Mouse (Mus musculus) kidney, adult 2 months (tissue): ENCODE results near the gene Fbxo41. TPM values are rescaled to one million over a fixed set of nuclear protein-coding genes. Genes with fewer than 3 reads are reported as not detected.

Source experiments
- DNase-seq: peaks from one replicate; pipeline ENCODE4 v3.0.0; 2021
- H3K27ac ChIP-seq: fragments of 200-500 bp; 2 replicates; pipeline ENCODE4 v1.5.1; 2012; ENCODE audit warnings: low read depth, low read length, control low read depth, inconsistent platforms; ENCODE audit not compliant: insufficient read depth
- H3K27me3 ChIP-seq: fragments of 200-500 bp; replicated peaks from 2 replicates; pipeline ENCODE4 v1.6.1; 2012; ENCODE audit warnings: mild to moderate bottlenecking, moderate library complexity, low read length, inconsistent platforms; ENCODE audit not compliant: control insufficient read depth, insufficient read depth
- H3K36me3 ChIP-seq: fragments of 200-500 bp; 2 replicates; pipeline ENCODE4 v1.6.1; 2012; ENCODE audit warnings: mild to moderate bottlenecking, moderate library complexity, low read length, inconsistent platforms; ENCODE audit not compliant: control insufficient read depth, insufficient read depth
- H3K4me1 ChIP-seq: fragments of 200-500 bp; 2 replicates; pipeline ENCODE4 v1.6.1; 2011; ENCODE audit warnings: low read length; ENCODE audit not compliant: control insufficient read depth, insufficient read depth
- H3K4me3 ChIP-seq: fragments of 200-500 bp; 2 replicates; pipeline ENCODE4 v1.5.1; 2011; ENCODE audit warnings: mild to moderate bottlenecking, low read depth, low read length, control low read depth; ENCODE audit not compliant: insufficient read depth
- CTCF ChIP-seq: fragments of 200-500 bp; conservative IDR thresholded peaks from 2 replicates; pipeline ENCODE4 v1.5.1; 2011; ENCODE audit warnings: low read depth, mild to moderate bottlenecking, control low read depth, low read length, moderate library complexity, mixed read lengths; ENCODE audit not compliant: insufficient read depth, insufficient read length
- POLR2A ChIP-seq: fragments of 200-500 bp; IDR thresholded peaks from one replicate; pipeline ENCODE4 v1.6.1; 2011; ENCODE audit warnings: low read depth, low read length, control low read depth
- WGBS: fragments of 180-500 bp; shearing (Covaris S2); methylation state at CpG from one replicate; pipeline ENCODE4 v1.1.7; 2018; 5-methylcytosine and 5-hydroxymethylcytosine counted together
- polyA plus RNA-seq: library from polyadenylated mRNA; depleted of rRNA; stranded (reverse); fragments of >200 nt; gene quantifications from 2 replicates; pipeline ENCODE4 v1.2.3, GENCODE M21; 2012

Fbxo41 gene
- polyA plus RNA-seq, 1 experiment: 0.08 TPM

DNA sequence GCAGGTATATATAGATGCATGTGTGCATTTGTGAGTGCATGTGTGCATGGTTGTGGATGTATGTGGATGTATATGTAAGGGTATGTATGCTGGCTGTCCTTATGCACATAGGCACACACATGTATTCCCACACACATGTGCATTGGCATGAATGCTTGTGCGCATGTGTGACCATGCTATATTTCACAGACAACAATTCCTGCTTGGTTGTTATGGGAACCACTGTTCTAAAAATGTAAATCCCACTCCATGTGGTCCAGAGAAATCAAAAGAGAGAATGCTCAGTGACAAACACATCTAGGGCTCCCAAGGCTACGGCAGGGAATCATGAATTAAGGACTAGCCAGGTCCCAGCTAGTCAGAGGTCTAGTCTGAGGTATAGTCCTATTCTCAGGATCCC lies 2.1 kb upstream of the Fbxo41 start:
- H3K4me1 ChIP-seq: no peaks in the 10 kb centered on the region
- no peaks in the 10 kb centered on the region for H3K36me3 ChIP-seq
- WGBS: 86% methylated on average over 2 of the region's 2 CpGs
- DNase-seq: no peak
- no peak overlapping the region for H3K27ac ChIP-seq
- no peak for TF ChIP-seq POLR2A
- TF ChIP-seq CTCF: no peak
- no peaks in the 10 kb centered on the region for H3K27me3 ChIP-seq
- H3K4me3 ChIP-seq: no peak overlapping the region

DNA sequence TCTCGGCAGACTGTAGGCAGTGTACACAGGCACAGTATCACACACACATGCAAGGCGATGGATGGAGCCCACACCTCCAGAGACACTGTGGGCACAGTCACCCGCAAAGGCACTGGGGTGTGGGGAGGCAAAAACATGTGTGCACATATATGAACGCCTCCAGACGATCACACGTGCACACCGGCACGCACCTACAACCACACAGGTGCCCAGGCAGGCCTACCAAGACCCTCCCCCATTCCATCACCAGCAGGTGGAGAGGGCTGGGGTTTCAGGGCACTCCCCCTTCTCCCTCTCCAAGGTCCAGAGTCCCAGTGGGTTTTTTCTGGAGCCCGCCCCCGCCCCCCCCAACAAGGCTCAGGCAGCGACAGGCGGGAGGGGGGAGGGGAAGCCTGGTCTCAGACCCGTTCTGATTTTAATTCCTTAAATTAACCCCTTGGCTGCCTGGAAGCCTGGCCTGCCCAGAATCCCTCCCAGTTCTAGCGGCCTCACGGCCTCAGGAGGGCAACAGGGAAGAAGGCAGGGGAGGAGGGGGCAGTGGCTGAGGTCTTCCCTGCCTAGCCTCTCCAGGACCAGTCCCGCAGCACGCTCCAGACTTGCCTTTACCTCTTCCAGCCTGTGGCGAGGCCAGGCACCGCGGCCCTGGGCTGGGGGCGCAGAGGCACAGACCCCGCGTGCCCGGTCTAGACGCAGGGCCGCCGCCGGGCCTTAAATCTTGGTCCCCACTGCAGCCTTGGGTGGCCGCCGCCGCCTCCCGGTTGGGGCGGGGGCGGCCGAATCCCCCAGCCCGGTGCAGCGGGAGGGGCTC lies 487 bp downstream of the Fbxo41 start:
- Histone ChIP-seq H3K36me3 (no peaks in the 10 kb centered on the region), H3K27me3 (no peaks in the 10 kb centered on the region), H3K4me3 (peak overlapping the region; percentile 20; the same call in 1 of the 2 replicates), H3K27ac (no peak overlapping the region), H3K4me1 (no peaks in the 10 kb centered on the region)
- WGBS: 3% methylated on average over 34 of the region's 37 CpGs
- TF ChIP-seq CTCF: no peak
- TF ChIP-seq POLR2A: no peak
- DNase-seq: no peak

DNA sequence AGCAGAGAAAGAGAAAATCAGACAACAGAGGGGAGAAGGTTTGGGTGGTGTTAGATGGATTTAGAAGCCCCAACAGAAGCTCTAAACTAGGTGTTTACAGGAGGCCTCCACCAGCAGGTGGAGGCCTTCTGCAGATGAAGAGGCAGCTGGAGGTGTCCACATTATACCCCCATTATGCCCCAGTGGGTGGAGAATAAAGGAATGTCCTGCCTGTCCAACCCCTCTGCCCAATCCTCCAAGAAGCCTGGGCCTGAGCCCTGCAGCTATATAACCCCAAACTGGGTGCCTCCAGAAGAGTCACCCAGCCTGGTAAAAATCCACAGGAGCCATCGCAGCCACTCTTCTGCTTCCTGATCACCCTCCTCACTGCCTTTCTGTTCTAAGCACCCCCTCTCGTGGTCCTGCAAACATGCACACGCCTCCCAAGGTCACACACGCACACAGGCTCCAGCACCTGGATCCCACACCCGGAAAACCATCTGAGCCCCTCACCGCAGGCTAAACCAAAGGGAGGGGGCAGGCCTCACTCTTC lies 1.2 kb downstream of the Fbxo41 start:
- Histone ChIP-seq H3K4me3 (no peak overlapping the region), H3K4me1 (no peaks in the 10 kb centered on the region), H3K27me3 (no peaks in the 10 kb centered on the region), H3K36me3 (no peaks in the 10 kb centered on the region), H3K27ac (no peak overlapping the region)
- TF ChIP-seq POLR2A: no peak
- TF ChIP-seq CTCF: no peak
- no peak for DNase-seq
- WGBS: 20% methylated on average over 6 of the region's 6 CpGs

DNA sequence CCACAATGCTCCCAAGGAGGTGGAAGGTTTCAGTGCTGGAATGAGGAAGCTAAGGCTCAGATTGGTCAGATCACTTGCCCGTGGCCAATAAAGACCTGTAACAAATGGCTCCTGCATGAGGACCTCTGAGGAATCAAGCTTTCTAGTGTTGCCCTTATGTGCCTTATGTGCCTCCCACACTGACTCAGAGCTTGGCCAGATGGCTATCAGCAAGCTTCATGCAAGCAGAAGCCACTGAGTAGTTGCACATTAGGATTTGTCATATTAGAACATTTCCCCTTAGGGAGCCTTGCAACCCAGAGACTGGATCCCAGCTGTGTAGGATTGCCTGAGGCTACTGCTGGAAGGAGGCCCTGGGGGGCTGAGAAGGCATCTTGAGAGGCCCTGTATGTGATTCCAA lies 2.4 kb downstream of the Fbxo41 start:
- H3K4me3 ChIP-seq: no peak overlapping the region
- no peaks in the 10 kb centered on the region for H3K4me1 ChIP-seq
- WGBS: 50% methylated on average over 1 of the region's 1 CpGs
- no peaks in the 10 kb centered on the region for H3K27me3 ChIP-seq
- no peak overlapping the region for H3K27ac ChIP-seq
- DNase-seq: no peak
- H3K36me3 ChIP-seq: no peaks in the 10 kb centered on the region
- TF ChIP-seq POLR2A (no peak), CTCF (no peak)

DNA sequence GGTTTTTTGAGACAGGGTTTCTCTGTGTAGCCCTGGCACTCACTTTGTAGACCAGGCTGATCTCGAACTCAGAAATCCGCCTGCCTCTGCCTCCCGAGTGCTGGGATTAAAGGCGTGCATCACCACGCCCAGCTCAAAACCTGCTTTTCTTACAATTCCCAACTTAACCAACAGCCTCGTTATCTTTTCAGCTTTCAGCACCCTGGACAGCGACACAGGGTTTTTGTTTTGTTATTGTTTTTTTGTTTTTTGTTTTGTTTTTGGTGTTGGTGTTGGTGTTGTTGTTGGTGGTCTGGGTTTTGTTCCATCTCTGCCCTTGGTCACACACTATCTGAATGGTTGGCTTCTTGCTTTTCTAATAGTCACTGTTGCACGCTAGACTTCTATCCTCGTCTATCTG lies 4.6 kb downstream of the Fbxo41 start:
- DNase-seq: no peak
- 62% methylated on average over 9 of the region's 9 CpGs for WGBS
- no peak overlapping the region for H3K4me3 ChIP-seq
- no peaks in the 10 kb centered on the region for H3K4me1 ChIP-seq
- no peak overlapping the region for H3K27ac ChIP-seq
- TF ChIP-seq CTCF: no peak
- no peak for TF ChIP-seq POLR2A
- H3K27me3 ChIP-seq: no peaks in the 10 kb centered on the region
- no peaks in the 10 kb centered on the region for H3K36me3 ChIP-seq

DNA sequence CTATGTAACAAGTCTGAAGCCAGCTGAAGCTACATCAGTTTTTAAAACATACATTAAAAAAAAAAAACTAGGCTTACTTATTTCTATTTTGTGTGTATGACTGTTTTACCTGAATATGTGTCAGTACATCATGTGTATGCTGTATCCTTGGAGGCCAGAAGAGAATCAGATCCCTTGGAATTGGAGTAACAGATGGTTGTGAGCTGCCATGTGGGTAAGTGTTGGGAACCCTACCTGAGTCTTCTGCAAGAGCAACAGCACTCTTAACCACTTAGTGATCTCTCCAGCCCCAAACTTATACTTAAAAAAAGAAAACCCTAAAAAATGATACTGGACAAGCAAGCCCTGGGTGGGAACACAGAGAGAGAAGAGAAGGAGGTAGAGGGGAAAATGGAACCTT lies 5.8 kb downstream of the Fbxo41 start:
- H3K4me3 ChIP-seq: no peak overlapping the region

DNA sequence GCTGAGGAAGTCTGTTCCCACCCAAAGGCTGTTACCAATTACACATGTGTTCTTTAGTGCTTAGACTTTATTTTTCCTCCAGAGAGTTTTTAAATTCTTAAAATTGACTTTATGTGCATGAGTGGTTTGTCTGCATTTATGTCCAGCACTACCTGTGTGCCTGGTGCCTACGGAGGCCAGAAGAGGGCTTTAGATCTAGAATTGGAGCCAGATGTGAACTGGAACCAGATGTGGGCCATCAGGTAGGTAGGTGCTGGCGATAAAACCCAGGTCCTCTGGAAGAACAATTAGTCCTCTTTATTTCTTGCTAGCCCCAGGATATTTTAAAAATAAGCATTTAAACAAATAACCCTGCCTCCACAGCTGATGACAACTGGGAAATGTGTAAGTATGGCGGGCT lies 11.2 kb downstream of the Fbxo41 start:
- no peak overlapping the region for H3K27ac ChIP-seq
- no peak for DNase-seq
- no peak for TF ChIP-seq POLR2A
- no peak for TF ChIP-seq CTCF
- 90% methylated on average over 3 of the region's 3 CpGs for WGBS
- no peak overlapping the region for H3K4me3 ChIP-seq
- no peaks in the 10 kb centered on the region for H3K36me3 ChIP-seq
- H3K4me1 ChIP-seq: no peaks in the 10 kb centered on the region
- H3K27me3 ChIP-seq: no peaks in the 10 kb centered on the region

More for the DNA sequence above, 5.8 kb downstream of the Fbxo41 start:
- no peak for DNase-seq
- Histone ChIP-seq H3K4me1 (no peaks in the 10 kb centered on the region), H3K36me3 (no peaks in the 10 kb centered on the region), H3K27ac (no peak overlapping the region), H3K27me3 (no peaks in the 10 kb centered on the region)
- TF ChIP-seq CTCF: no peak
- TF ChIP-seq POLR2A: no peak
